Mouse (Mus musculus) right cerebral cortex, postnatal 4 days (tissue): ENCODE results near the gene Tacr1.

Source experiments
- DNase-seq: peaks from one replicate; pipeline ENCODE4 v3.0.0-alpha.2; 2022

The Tacr1 gene

DNA sequence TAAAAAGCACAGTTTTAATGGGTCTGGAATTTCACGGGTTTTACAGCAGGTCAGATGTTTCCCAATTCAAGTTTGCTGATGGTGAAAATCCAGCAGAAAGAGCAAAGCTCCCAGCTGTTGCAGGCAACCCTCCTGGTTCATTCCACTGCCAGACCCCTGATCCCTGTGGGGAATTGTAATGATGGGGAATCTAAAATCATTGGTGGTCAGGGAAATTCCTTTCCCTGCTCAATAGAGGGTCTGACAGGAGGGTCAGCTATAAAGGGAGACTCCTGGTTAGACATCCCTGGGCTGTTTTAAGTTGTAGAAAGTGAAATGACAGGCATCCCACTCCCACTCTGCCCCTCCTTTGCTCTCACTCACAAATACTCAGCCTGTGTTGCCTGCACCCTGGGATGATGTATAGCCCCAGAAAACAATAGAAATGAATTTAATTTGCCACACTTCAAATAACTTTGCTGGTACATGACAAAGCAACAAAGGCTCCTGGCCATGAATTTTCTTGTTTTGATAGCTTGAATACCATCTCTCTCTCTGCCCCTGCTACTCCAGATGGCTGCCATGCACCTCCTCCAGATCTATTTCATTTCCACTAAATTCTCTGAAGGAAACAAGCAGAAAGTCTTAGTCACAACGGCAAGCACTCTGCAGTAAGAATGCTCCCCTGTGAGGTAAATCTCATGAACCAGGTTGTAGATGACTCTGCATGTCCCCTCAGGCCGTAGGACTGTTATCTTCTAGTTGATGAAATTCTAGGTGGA is 123.2 kb downstream of the Tacr1 start:
- DNase-seq = no peak

DNA sequence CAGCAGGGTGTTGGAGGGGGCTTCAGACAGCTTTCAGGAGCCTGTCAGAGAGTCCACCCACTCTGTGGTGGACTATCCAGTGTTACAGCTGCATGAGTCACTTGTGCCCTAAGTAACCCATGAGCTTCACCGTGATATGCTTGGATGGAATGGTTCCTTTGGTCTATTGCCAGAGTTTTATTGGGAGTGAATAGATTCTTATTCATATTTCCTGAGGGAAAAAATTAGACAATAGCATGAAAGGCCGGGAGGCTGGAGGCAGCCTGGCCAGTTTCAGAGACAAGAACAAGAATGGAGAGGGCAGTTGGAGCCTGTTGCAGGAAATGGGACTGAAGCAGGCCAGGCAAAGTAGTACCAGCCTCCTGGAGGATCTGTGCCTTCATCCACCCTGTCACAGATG is 126.5 kb downstream of the Tacr1 start:
- no peak for DNase-seq

GRCm38 (mm10) chr6:82536641-82537040 is 134.5 kb downstream of the Tacr1 start:
- no peak for DNase-seq

DNA sequence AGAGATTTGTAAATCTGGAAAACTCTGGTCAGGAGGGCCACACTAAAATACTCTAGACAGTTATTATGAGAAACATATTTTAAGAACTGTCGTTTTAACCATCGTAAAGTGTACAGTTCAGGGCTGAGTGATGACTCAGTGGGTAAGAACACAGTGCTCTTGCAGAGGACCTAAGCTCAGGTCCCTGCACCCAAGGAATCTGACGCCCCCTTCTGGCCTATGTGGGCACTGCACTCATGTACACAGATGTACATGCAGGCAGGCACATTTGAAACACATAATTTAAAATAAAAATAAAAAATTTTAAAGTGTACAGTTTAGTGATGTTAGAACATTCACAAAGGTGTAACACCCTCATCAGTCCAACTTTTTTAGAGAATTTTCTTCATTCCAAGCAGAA is 147.1 kb downstream of the Tacr1 start:
- DNase-seq = peak; percentile 11

DNA sequence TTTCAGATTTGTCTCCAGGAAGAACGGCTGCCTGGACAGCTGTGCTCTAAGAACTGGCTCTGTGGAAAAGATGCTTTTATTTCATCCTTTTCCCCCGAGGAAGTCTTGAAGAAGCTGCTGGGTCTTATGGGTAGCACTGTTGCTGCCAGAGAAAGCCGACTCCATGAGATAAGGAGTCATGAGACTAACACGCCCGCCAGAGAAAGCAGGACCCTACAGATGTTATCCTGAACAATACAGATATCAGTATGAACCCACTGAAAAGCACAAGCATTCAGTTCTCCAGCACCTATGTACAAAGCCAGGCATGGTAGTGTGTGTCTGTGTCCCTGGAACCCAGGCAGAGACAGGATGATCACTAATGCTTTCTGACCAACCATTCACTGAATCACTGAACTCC is 173.3 kb downstream of the Tacr1 start:
- DNase-seq = no peak

GRCm38 (mm10) chr6:82585396-82585795 is 183.3 kb downstream of the Tacr1 start:
- no peak for DNase-seq

DNA sequence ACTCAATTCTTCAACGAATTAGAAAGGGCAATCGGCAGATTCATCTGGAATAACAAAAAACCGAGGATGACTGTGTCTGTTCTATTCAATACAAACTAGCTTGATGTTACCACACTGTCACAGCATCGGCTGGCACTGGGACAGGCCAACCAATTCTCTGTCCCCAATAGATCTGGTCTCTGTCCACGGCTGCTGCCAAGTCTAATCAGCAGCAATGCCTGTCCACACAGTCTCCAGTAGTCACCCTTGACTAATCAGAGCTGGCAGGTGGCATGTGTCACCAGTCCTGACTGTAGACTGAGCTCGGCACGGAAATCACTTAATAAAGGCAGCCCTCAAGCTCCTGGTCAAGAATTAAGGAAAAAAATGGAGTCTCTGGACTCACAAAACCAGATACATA is 187.3 kb downstream of the Tacr1 start:
- no peak for DNase-seq

DNA sequence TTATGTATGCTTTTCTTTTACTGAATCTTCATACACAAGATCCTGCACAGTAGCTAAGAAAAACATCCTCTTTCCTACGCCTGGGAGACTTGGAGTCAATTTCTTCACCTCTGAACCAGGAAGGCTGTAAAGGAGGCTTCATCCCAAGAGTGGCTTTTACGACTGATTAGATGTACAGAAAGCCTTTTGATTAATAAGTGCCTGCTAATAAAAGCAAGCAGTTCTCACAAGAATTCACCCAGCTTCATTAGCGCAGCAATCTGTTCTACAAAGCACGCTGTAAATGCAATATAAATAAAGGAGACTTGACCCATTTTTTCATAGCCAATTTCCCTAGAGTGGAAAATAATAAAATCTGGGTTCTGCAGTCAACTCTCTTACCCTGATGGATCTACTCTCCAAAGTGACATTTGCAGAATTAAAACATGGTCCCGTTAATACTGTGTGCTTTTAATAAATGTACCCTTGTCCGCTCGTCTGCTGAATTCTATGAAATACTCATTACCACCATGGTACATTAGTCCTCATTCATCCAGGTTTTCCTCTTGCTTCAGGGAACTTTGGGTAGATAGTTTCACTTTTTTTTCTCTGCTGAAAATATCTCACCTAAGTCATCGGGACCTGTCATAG is 193.4 kb downstream of the Tacr1 start:
- DNase-seq = no peak

GRCm38 (mm10) chr6:82603228-82603627 is 201.1 kb downstream of the Tacr1 start:
- no peak for DNase-seq

GRCm38 (mm10) chr6:82603665-82604064 is 201.5 kb downstream of the Tacr1 start:
- DNase-seq = peak; percentile 44

DNA sequence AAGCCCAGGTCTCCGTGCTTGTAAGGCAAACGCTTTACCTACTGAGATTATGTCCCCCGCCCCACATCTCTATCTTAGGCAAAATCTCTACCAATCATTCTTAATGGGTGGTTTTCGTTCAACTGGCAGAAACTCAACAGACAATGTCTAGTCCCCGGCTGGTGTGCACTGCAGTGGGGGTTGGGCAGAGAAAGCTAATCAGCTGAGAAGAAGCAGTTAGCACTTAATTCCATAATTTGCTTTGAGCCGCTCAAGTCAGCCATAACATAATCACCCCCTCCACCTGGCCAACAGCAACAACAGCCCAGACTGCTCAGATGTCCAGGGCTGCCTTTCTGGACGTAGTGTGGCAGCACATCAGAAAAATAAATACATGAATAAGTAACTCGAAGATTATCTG is 202.7 kb downstream of the Tacr1 start:
- DNase-seq = no peak

DNA sequence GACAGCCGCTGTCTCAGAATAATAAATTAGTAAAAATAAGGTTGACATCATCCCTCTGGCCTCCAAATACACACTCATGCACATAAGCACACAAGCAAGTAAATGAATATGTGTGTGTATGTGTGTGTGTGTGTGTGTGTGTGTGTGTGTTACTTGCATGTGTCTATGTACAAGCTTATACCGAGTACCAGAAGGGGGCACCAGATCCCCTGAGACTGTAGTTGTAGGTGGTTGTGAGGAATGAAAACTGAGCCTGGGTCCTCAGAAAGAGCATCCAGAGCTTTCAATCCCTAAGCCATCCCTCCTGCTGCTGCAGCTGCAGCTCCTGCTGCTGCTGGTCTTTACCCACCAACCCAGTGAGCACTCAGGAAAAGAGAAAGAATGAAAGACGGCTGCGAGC is 206.6 kb downstream of the Tacr1 start:
- peak; percentile 8 for DNase-seq

DNA sequence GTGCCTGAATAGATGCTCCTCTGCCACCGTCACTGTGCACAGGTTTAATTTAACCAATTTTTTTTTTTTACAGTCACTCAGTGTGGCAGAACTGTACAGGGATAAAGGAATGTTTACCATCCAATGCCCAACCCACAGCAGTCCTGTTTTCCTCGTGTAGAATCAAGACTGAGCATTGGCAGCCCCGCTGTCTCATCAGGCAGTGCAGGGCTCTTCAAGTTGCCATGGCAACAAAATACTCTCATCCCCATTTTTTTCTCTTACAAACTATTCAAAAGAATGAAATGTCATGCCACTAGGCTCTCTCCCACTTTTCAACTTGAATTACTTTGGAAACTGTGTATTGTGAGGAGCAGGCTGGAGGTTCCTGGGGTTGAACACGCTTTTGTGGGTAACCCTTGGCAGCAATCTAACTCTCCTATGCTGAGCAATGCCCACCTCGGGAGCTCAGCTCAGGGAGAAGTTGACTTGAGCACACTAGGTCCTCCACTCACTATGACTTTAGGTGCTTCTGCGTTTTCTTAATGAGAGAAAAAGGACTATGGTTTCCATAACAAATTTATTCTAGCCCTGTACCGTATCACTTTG is 207.3 kb downstream of the Tacr1 start:
- peak; percentile 13 for DNase-seq
